Mouse (Mus musculus): ENCODE measurements at regions not wholly inside any gene's neighbourhood (a gene's known extent, or its start where the extent isn't known, plus 50 kb on each side); places are given as distances from the start of the nearest gene placed in this dataset.

- TF ChIP-seq MAFK (IDR thresholded peaks at IDR 0.05; ENCODE audit: insufficient read depth, low read depth, low read length) (no peak), ZC3H11A (IDR thresholded peaks at IDR 0.05; ENCODE audit: borderline replicate concordance, low read depth, low read length) (no peak), ZNF384 (IDR thresholded peaks at IDR 0.05; ENCODE audit: low read depth, low read length) (no peak), HCFC1 (IDR thresholded peaks at IDR 0.05; ENCODE audit: borderline replicate concordance, insufficient read depth, low read length) (no peak), CHD2 (IDR thresholded peaks at IDR 0.05; ENCODE audit: low read depth, low read length) (no peak)
Measured at GRCm38 (mm10) chr7:39750448-39750847, 232.9 kb downstream of the Zfp619 start.
